In the genomic region with DNA sequence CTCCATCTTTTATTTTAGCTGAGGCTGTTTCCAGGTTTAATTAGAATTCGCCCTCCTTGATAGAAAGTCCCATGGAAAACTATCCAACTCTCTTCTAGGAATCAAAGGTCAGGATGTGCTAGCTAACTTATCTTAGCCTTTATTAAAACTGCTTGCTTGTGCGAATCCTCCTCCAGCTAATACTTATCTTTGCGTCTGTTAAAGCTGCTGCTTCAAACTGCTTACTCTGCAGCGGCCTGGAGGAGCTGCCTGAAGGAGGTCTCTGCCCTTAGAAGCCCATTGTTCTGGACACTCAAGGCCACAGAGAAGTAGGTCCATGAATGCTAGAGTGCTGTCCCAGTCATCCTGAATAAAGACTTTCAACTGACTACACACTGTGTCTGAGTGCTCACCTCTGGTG, we compare ENCODE assay signal across 26 mouse cellular contexts.
"Had no signal": no experiment of that assay in that cellular context is flagged by ENCODE, and none has a peak within 500 bp of the region (broad histone marks: within the 10 kb centered on the region; RNA-seq: fewer than 3 reads in every experiment).

No protein-coding gene starts in this region.

- H3K27me3 ChIP-seq: embryonic facial prominence, embryonic 12.5 days; embryonic facial prominence, embryonic 13.5 days; embryonic facial prominence, embryonic 15.5 days; forebrain, embryonic 12.5 days; forebrain, embryonic 13.5 days; forebrain, embryonic 15.5 days had no signal

- H3K4me1 ChIP-seq: embryonic facial prominence, embryonic 10.5 days; embryonic facial prominence, embryonic 12.5 days; embryonic facial prominence, embryonic 13.5 days; embryonic facial prominence, embryonic 15.5 days; forebrain, embryonic 10.5 days; forebrain, embryonic 12.5 days; forebrain, embryonic 13.5 days; forebrain, embryonic 15.5 days had no signal

- DNase-seq: cerebellum, adult 8-10 months; cerebellum, adult 9-10 months; cerebellum, adult 9-11 months; cerebellum, postnatal 10 days; cerebellum, postnatal 14 days; cerebellum, postnatal 25 days; cerebellum, postnatal 36 days; embryo, embryonic 11 days; forebrain, postnatal 0 days; gastrocnemius, adult 2 months; gastrocnemius, postnatal 10 days; gastrocnemius, postnatal 14 days; gastrocnemius, postnatal 25 days; gastrocnemius, postnatal 36 days; heart, adult 11 months; heart, adult 18-20 months; heart, adult 2 months had no signal

- H3K4me3 ChIP-seq: embryonic facial prominence, embryonic 10.5 days; embryonic facial prominence, embryonic 12.5 days; embryonic facial prominence, embryonic 13.5 days; embryonic facial prominence, embryonic 15.5 days; erythroblast, embryonic 14.5 days; forebrain, embryonic 10.5 days; forebrain, embryonic 12.5 days; forebrain, embryonic 13.5 days; forebrain, embryonic 15.5 days; gastrocnemius, adult 2 months; heart, adult 2 months had no signal

- H3K27ac ChIP-seq: embryonic facial prominence, embryonic 10.5 days; embryonic facial prominence, embryonic 12.5 days; embryonic facial prominence, embryonic 13.5 days; embryonic facial prominence, embryonic 15.5 days; forebrain, embryonic 10.5 days; forebrain, embryonic 12.5 days; forebrain, embryonic 13.5 days; forebrain, embryonic 15.5 days; gastrocnemius, adult 2 months; heart, adult 2 months had no signal
